Mouse (Mus musculus): ENCODE data around the gene D930048N14Rik.

DNA sequence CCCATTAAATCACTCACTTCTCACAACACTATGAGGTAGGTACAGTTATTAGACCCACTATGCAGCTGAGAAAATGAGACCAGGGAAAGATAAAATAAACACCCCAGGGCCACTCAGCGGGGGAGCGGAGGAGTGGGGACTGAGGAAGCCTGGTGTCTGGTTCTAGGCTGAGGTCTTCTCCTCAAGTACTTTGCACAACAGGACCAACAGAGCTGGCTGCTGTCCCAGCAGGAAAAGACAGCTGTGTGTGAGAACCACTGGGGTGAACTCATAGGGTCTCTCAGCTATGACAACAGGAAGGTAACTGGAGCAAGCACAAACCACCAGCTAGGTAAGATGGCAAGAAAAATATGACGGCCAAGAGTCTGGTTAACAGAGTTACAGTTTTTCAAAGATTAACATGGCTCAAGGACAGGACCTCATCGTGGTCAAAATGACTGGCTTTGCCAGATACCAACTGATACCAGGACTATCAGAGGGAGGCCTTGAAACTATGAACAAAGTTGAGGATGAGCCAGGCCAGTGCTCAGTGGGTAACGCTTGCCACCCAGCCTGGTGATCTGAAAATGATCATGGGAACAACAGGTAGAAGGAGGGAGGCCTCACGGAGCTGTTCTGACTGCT is 18.5 kb upstream of the D930048N14Rik start:
- no peak for TF ChIP-seq POLR2A (IDR thresholded peaks at IDR 0.05; ENCODE audit: low read depth, low read length)
- TF ChIP-seq ZMIZ1 (IDR thresholded peaks at IDR 0.05; ENCODE audit: low read depth, low read length) = no peak
